Mouse (Mus musculus) stomach, embryonic 16.5 days (tissue): Measurements from ENCODE around the gene Shisa7. TPM values are rescaled to one million over a fixed set of nuclear protein-coding genes. Genes with fewer than 3 reads are reported as not detected.

Source experiments
- ATAC-seq: fragments of 200-750 bp; cut with Nextera tagmentation; 2 replicates; pipeline ENCODE4 v1.8.0; 2017; ENCODE audit warnings: moderate number of reproducible peaks, moderate TSS enrichment; ENCODE audit not compliant: insufficient read depth, low FRiP score
- H3K27ac ChIP-seq: fragments of 300-500 bp; sonication (generic); 2 replicates; pipeline ENCODE4 v1.5.1; 2014; ENCODE audit warnings: low read length
- H3K27me3 ChIP-seq: fragments of 300-500 bp; sonication (generic); 2 replicates; pipeline ENCODE4 v1.6.1; 2014; ENCODE audit warnings: low read length, control low read depth, mixed read lengths; ENCODE audit not compliant: control insufficient read depth, insufficient read depth
- H3K36me3 ChIP-seq: fragments of 300-500 bp; sonication (generic); 2 replicates; pipeline ENCODE4 v1.6.1; 2014; ENCODE audit warnings: low read length; ENCODE audit not compliant: control insufficient read depth, insufficient read depth
- H3K4me1 ChIP-seq: fragments of 300-500 bp; sonication (generic); 2 replicates; pipeline ENCODE4 v1.6.1; 2014; ENCODE audit warnings: low read length, control low read depth, mixed read lengths; ENCODE audit not compliant: control insufficient read depth, insufficient read depth
- H3K4me2 ChIP-seq: fragments of 300-500 bp; sonication (generic); 2 replicates; pipeline ENCODE4 v1.6.1; 2014; ENCODE audit warnings: low read depth, low read length, mixed read lengths
- H3K4me3 ChIP-seq: fragments of 300-500 bp; sonication (generic); replicated peaks from 2 replicates; pipeline ENCODE4 v1.5.1; 2014; ENCODE audit warnings: mild to moderate bottlenecking, low read length
- H3K9ac ChIP-seq: fragments of 300-500 bp; sonication (generic); 2 replicates; pipeline ENCODE4 v1.6.1; 2014; ENCODE audit warnings: low read length
- H3K9me3 ChIP-seq: fragments of 300-500 bp; sonication (generic); replicated peaks from 2 replicates; pipeline ENCODE4 v1.6.1; 2016; ENCODE audit warnings: low read length, control low read depth; ENCODE audit not compliant: control insufficient read depth
- WGBS: fragments of 180-500 bp; shearing (Covaris S2); extraction: QIAGEN DNeasy Blood & Tissue Kit; methylation state at CpG from one replicate; pipeline ENCODE4 v1.1.7; 2014; 5-methylcytosine and 5-hydroxymethylcytosine counted together
- polyA plus RNA-seq: library from polyadenylated mRNA; unstranded; fragments of >200 nt; fragmentation: Nextera tagmentation; extraction: Ambion mirVana; gene quantifications from 2 replicates; pipeline ENCODE4 v1.2.1, GENCODE M21; 2015

Gene Shisa7
- polyA plus RNA-seq, 1 experiment from 2014 or later: 0.49 TPM

DNA sequence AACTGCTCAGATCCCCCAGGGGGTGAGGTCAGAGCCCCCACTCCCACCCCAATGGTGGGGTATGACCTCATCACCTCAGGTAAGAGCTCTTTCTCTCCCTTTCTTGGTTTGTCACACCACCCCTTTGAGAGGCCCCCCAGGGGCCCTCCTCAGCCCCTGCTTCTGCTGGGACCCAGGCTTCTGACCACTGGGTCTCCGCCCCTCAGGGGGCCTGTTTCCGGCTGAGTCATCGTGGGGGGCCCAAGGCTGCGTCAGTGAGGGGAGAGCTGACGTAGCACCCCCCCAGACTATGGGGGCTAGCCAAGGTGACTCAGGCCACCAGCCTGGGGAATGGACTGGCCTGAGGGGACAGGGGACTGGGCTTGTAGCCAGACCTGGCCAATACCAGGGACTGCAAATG is 64.6 kb downstream of the Shisa7 start:
- Histone ChIP-seq H3K27me3 (peaks cover 44% of the 10 kb centered on the region), H3K9me3 (no peaks in the 10 kb centered on the region), H3K4me3 (no peak overlapping the region), H3K36me3 (no peaks in the 10 kb centered on the region), H3K9ac (no peak overlapping the region), H3K27ac (no peak overlapping the region), H3K4me1 (peaks cover 27% of the 10 kb centered on the region), H3K4me2 (no peak overlapping the region)
- WGBS: 27% methylated on average over 5 of the region's 5 CpGs
- no peak for ATAC-seq

DNA sequence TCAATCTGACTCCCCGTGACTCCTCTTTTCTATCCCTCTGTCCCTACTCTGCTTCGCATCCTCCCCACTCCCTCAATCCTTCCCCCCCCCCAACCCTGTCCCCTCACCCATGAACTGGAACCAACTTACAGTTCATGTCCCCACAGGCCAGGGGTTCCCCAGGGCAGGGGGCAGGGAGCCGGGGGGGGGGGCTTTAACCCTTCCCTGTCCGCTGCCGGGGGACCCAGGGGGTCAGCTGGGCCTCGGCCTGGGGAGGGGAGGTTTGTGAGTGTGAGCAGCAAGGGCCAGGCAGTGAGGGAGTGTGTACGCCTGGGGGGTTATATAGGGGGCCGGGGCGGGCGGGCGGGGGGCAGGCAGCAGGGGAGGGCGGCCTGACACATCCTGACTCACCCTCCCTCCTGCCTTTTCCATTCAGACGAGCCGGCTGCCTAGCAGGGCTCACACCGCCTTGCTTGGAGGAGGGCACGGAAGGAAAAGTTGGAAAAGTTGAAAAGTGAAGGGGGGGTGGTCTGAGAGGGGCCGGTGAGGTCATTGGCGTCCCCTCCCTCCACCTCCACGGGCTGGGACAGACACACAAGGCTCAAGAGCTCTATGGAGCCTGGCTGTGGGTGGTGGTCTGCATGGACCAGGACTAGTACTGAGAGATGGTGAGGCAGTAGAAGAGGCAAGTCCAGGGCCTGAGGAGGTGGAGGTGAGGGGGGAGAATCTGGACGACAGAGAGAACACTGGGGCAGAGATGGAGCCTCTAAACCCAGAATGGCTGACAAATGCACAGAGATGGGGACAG is 66.5 kb downstream of the Shisa7 start:
- Histone ChIP-seq H3K4me2 (no peak overlapping the region), H3K9me3 (no peaks in the 10 kb centered on the region), H3K9ac (peak overlapping the region; percentile 65; the same call in 1 of the 2 replicates), H3K4me1 (peaks cover 27% of the 10 kb centered on the region), H3K4me3 (no peak overlapping the region), H3K27me3 (peaks cover 44% of the 10 kb centered on the region), H3K27ac (no peak overlapping the region), H3K36me3 (no peaks in the 10 kb centered on the region)
- WGBS: 11% methylated on average over 20 of the region's 20 CpGs
- no peak for ATAC-seq

DNA sequence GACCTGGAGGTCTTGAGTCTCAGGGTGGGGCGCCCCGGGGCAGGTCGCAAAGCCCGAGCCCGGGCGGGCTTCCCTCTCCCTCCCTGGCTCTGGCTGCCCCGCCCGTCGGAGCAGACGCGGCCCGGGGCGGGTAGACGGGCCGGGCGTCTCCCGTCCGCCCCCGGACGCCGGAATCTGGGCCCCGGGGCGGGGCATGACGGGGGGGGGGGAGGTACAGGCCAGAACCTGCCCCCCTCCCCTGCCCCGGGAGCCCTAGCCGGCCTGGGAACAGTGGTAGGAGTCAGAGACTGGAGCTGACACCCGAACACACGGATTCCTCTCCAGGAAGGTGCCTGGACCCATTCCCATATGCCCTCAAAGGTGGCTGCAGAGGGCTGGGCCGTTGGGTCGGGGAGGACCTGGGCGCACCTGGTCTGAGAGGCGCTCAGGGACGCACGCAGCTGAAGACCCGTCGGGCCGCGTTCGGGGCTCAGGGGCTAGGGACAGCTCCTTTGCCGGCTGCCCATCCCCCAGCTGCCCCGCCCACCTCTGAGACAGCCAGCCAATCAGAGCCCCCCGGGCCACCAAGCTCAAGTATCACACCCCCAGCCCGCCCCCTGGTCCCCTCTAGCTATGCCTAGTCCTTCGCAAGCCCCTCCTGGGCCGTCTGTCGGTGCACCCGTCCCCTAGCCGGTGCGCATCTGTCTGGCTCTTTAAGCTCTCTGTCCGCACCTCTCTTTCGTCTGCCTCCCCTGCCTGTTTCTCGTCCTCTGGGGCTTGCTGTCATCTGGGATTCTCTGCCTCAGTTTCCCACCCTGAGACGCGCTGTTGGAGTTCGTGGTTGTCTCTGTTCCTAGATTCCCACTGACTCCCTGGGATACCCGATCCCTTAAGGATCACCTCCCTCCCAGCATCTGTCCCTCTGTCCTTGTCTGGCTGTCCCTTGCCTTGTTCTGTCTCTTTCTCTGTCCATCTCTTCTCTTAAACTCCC is 67.3 kb downstream of the Shisa7 start:
- H3K36me3 ChIP-seq: no peaks in the 10 kb centered on the region
- peak; percentile 76 for ATAC-seq
- H3K4me1 ChIP-seq: peaks cover 27% of the 10 kb centered on the region
- peaks cover 44% of the 10 kb centered on the region for H3K27me3 ChIP-seq
- H3K4me3 ChIP-seq: peak overlapping the region; percentile 47
- no peaks in the 10 kb centered on the region for H3K9me3 ChIP-seq
- 2% methylated on average over 38 of the region's 56 CpGs for WGBS
- peak overlapping the region; percentile 70 for H3K4me2 ChIP-seq
- no peak overlapping the region for H3K27ac ChIP-seq
- H3K9ac ChIP-seq: peak overlapping the region; percentile 65

DNA sequence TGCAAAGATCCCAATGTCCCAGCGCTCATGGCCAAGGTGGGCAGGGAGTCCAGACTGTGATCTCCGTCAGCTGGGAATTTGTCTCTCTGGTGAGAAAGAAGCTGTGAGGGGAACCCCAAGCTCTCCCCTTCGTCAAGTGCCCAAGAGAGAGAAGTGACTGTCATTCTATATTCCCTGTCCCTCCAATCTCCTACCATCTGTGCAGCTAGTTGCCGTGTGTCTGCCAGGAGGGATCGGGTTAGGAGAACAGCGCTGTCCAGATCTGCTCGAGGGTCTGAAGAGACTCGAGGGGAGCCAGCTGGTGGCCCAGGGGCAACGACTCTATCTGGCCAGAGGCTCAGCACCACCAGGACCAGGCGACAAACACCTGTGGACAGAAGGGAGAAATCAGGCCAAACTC is 68.4 kb downstream of the Shisa7 start:
- no peaks in the 10 kb centered on the region for H3K36me3 ChIP-seq
- no peak overlapping the region for H3K4me2 ChIP-seq
- no peaks in the 10 kb centered on the region for H3K9me3 ChIP-seq
- no peak overlapping the region for H3K4me3 ChIP-seq
- H3K27ac ChIP-seq: no peak overlapping the region
- no peak overlapping the region for H3K9ac ChIP-seq
- peaks cover 44% of the 10 kb centered on the region for H3K27me3 ChIP-seq
- no peak for ATAC-seq
- 52% methylated on average over 10 of the region's 10 CpGs for WGBS
- peaks cover 21% of the 10 kb centered on the region for H3K4me1 ChIP-seq

Other genes starting within 250 kb of the Shisa7 start
- gene Ptprh, start 240.7 kb downstream of the Shisa7 start, polyA plus RNA-seq: 0.92 and 1.0 TPM in 2 replicates
- 2.3 and 3.4 TPM in 2 replicates for gene Tmem86b, start 213.3 kb downstream of the Shisa7 start, polyA plus RNA-seq
- 2.8 and 3.8 TPM in 2 replicates for gene Ppp6r1, start 185.7 kb downstream of the Shisa7 start, polyA plus RNA-seq
- gene Hspbp1, start 159.6 kb downstream of the Shisa7 start, polyA plus RNA-seq: 77.2 and 88.0 TPM in 2 replicates
- gene Brsk1, start 154.1 kb downstream of the Shisa7 start, polyA plus RNA-seq: 0.86 and 0.88 TPM in 2 replicates
- 0.76 and 0.90 TPM in 2 replicates for gene Tmem150b, start 119.4 kb downstream of the Shisa7 start, polyA plus RNA-seq
- gene Kmt5c, start 104.6 kb downstream of the Shisa7 start, polyA plus RNA-seq: 59.6 and 64.3 TPM in 2 replicates
- 61.4 and 70.0 TPM in 2 replicates for gene Cox6b2, start 91.6 kb downstream of the Shisa7 start, polyA plus RNA-seq
- not detected in 2 replicates for gene Fam71e2, start 73.4 kb downstream of the Shisa7 start, polyA plus RNA-seq
- gene Il11, start 61.8 kb downstream of the Shisa7 start, polyA plus RNA-seq: 0.22 and 0.26 TPM in 2 replicates
- 0.72 and 0.79 TPM in 2 replicates for gene Tmem190, start 61.8 kb downstream of the Shisa7 start, polyA plus RNA-seq
- 21.2 and 21.7 TPM in 2 replicates for gene Tmem238, start 55.0 kb downstream of the Shisa7 start, polyA plus RNA-seq
- gene Rpl28, start 51.8 kb downstream of the Shisa7 start, polyA plus RNA-seq: 255 and 322 TPM in 2 replicates
- gene Ube2s, start 32.1 kb downstream of the Shisa7 start, polyA plus RNA-seq: 204 and 212 TPM in 2 replicates
- gene Isoc2b, start 25.6 kb upstream of the Shisa7 start, polyA plus RNA-seq: 16.7 and 17.6 TPM in 2 replicates
- gene Isoc2a, start 32.5 kb upstream of the Shisa7 start, polyA plus RNA-seq: 1.1 and 1.5 TPM in 2 replicates
- gene Gm36210, start 61.8 kb upstream of the Shisa7 start, polyA plus RNA-seq: 0.10 TPM in 1 of 2 replicates, not detected in the other
- 2.1 and 2.3 TPM in 2 replicates for gene Zfp628, start 70.5 kb upstream of the Shisa7 start, polyA plus RNA-seq
- 3.0 and 4.0 TPM in 2 replicates for gene Nat14, start 77.3 kb upstream of the Shisa7 start, polyA plus RNA-seq
- gene Ssc5d, start 81.1 kb upstream of the Shisa7 start, polyA plus RNA-seq: 3.4 and 3.5 TPM in 2 replicates
- gene Sbk2, start 119.7 kb upstream of the Shisa7 start, polyA plus RNA-seq: 0.26 and 0.47 TPM in 2 replicates
- 0.11 TPM in 1 of 2 replicates, not detected in the other for gene Sbk3, start 126.5 kb upstream of the Shisa7 start, polyA plus RNA-seq
- 23.0 and 26.5 TPM in 2 replicates for gene Zfp579, start 151.5 kb upstream of the Shisa7 start, polyA plus RNA-seq
- 17.2 and 17.5 TPM in 2 replicates for gene Zfp524, start 169.7 kb upstream of the Shisa7 start, polyA plus RNA-seq
- 18.9 and 22.6 TPM in 2 replicates for gene Fiz1, start 170.0 kb upstream of the Shisa7 start, polyA plus RNA-seq
- 0.99 and 1.3 TPM in 2 replicates for gene Gm44973, start 170.8 kb upstream of the Shisa7 start, polyA plus RNA-seq
- gene Zfp865, start 175.7 kb upstream of the Shisa7 start, polyA plus RNA-seq: 3.7 and 4.1 TPM in 2 replicates
- gene Ccdc106, start 175.9 kb upstream of the Shisa7 start, polyA plus RNA-seq: 20.6 and 21.9 TPM in 2 replicates
- gene 4632433K11Rik, start 189.4 kb upstream of the Shisa7 start, polyA plus RNA-seq: not detected in 2 replicates
- gene Zfp784, start 193.8 kb upstream of the Shisa7 start, polyA plus RNA-seq: 5.9 and 6.1 TPM in 2 replicates
- gene Zfp580, start 206.8 kb upstream of the Shisa7 start, polyA plus RNA-seq: 19.2 and 20.2 TPM in 2 replicates
- 76.3 and 81.1 TPM in 2 replicates for gene U2af2, start 217.4 kb upstream of the Shisa7 start, polyA plus RNA-seq
- 50.2 and 50.4 TPM in 2 replicates for gene Epn1, start 235.5 kb upstream of the Shisa7 start, polyA plus RNA-seq